Mouse (Mus musculus) forebrain, embryonic 16.5 days (tissue): ENCODE results near the gene Fgf15. TPM values are rescaled to one million over a fixed set of nuclear protein-coding genes. Genes with fewer than 3 reads are reported as not detected.
"Not testable (repeated sequence)": the region's sequence is repeated elsewhere in the genome, so short reads cannot be mapped to it uniquely, and the experiment has no call there.

Source experiments
- ATAC-seq: fragments of 200-750 bp; cut with Nextera tagmentation; 2 replicates; pipeline ENCODE4 v1.8.0; 2017; ENCODE audit warnings: mild to moderate bottlenecking, moderate library complexity
- H3K27ac ChIP-seq: fragments of 300-500 bp; sonication (generic); 2 replicates; pipeline ENCODE4 v1.5.1; 2014; ENCODE audit warnings: low read length, control low read depth
- H3K27me3 ChIP-seq: fragments of 300-500 bp; sonication (generic); replicated peaks from 2 replicates; pipeline ENCODE4 v1.6.1; 2014; ENCODE audit warnings: low read length; ENCODE audit not compliant: control insufficient read depth, insufficient read depth
- H3K36me3 ChIP-seq: fragments of 300-500 bp; sonication (generic); 2 replicates; pipeline ENCODE4 v1.6.1; 2014; ENCODE audit not compliant: control insufficient read depth, insufficient read depth
- H3K4me1 ChIP-seq: fragments of 300-500 bp; sonication (generic); replicated peaks from 2 replicates; pipeline ENCODE4 v1.6.1; 2014; ENCODE audit warnings: low read length; ENCODE audit not compliant: control insufficient read depth, insufficient read depth
- H3K4me2 ChIP-seq: fragments of 300-500 bp; sonication (generic); 2 replicates; pipeline ENCODE4 v1.6.1; 2014; ENCODE audit warnings: mild to moderate bottlenecking, low read length, control low read depth
- H3K4me3 ChIP-seq: fragments of 300-500 bp; sonication (generic); replicated peaks from 2 replicates; pipeline ENCODE4 v1.5.1; 2014; ENCODE audit warnings: mild to moderate bottlenecking, low read length, control low read depth
- H3K9ac ChIP-seq: fragments of 300-500 bp; sonication (generic); replicated peaks from 2 replicates; pipeline ENCODE4 v1.6.1; 2014; ENCODE audit warnings: low read depth, low read length, control low read depth
- H3K9me3 ChIP-seq: fragments of 300-500 bp; sonication (generic); 2 replicates; pipeline ENCODE4 v1.6.1; 2016; ENCODE audit warnings: low read length; ENCODE audit not compliant: control insufficient read depth
- WGBS: fragments of 180-500 bp; shearing (Covaris S2); extraction: QIAGEN DNeasy Blood & Tissue Kit; methylation state at CpG from one replicate; pipeline ENCODE4 v1.1.7; 2014; 5-methylcytosine and 5-hydroxymethylcytosine counted together
- polyA plus RNA-seq: library from polyadenylated mRNA; unstranded; fragments of >200 nt; fragmentation: Nextera tagmentation; extraction: Ambion mirVana; gene quantifications from 2 replicates; pipeline ENCODE4 v1.2.1, GENCODE M21; 2015

Fgf15 gene
- polyA plus RNA-seq, 1 experiment from 2014 or later: 19.7 TPM

DNA sequence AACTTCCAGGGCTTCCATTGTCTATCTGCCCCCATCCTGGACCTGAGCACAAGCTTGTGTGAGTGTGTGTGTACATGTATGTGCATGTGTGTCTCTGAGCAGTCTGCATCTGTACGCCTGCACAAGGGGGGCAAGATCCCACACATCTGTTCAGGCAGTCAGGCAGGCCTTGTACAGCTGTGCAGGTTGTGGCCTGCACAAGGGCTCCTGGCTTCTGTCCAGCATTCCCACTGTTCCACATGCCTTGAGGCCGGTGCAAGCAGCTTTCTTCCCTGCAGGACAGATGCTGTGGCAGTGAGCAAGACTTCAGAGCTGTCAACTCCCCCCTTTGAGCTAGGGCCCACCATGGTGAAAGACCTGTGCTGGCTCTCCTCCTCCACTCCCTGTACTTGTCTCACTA is 13.2 kb upstream of the Fgf15 start:
- no peak for ATAC-seq
- no peaks in the 10 kb centered on the region for H3K36me3 ChIP-seq
- H3K27me3 ChIP-seq: no peaks in the 10 kb centered on the region
- H3K9ac ChIP-seq: no peak overlapping the region
- no peaks in the 10 kb centered on the region for H3K4me1 ChIP-seq
- no peak overlapping the region for H3K4me2 ChIP-seq
- H3K9me3 ChIP-seq: no peaks in the 10 kb centered on the region
- 30% methylated on average over 2 of the region's 2 CpGs for WGBS
- H3K27ac ChIP-seq: no peak overlapping the region
- H3K4me3 ChIP-seq: no peak overlapping the region

DNA sequence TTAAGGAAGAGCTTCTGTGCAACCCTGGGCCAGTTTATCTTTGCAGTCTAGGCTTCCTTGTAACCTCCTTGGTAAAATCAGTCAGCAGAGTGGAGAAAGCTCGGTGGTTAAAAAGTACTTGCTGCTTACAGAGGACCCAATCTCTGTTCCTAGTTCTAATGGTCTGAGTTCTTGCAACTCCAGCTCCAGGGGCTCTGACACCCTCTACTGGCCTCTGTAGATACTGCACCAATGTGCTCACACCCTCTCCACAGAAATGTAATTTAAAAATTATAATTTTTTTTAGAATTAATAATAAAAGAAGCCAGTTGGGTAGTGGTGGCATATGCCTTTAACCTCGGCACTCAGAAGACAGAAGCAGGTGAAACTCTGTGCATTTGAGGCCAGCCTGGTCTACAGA is 8.7 kb upstream of the Fgf15 start:
- no peak overlapping the region for H3K9ac ChIP-seq
- 85% methylated on average over 2 of the region's 2 CpGs for WGBS
- ATAC-seq: no peak

DNA sequence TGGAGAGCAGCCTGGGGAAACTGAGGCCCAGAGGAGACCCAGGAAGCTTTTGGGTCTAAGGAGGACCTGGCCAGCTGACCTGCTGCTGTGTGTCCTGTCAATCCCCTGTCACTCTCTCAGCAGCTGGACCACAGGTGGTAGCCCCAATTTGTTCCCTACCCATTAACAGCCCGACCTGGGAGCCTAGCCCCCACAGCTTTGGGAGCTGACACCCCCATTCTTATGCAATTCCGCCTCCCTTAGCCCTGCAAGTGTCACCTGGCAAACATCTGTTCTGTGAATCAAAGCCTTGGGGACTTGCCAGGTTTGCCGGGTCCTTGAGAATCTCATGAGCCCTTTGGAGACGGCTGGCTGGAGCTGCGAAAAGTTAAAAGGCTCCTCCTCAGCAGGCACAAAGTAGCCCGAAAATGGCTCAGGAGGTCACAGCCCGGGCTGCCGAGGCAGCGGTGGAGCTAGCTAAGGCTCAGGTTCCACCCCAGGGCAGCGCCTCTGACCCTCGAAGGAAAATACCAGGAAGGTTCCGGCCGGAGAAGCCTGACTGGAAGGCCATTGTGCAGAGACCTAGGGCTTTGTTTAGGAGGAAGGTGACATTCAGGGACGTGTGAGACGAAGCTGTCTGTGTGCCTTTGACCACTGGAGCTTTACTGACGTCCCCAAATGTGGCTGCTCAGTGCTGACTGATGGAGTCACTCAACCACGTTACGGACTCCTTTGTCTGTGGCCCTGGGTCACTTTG is 7.6 kb upstream of the Fgf15 start:
- no peaks in the 10 kb centered on the region for H3K36me3 ChIP-seq
- 0 out of 2 replicates have a peak, but pooled peaks cover 3% of the 10 kb centered on the region for H3K27me3 ChIP-seq
- no peak overlapping the region for H3K27ac ChIP-seq
- no peak overlapping the region for H3K4me2 ChIP-seq
- no peak for ATAC-seq
- 6% methylated on average over 18 of the region's 18 CpGs for WGBS
- no peak overlapping the region for H3K4me3 ChIP-seq
- no peaks in the 10 kb centered on the region for H3K9me3 ChIP-seq
- H3K4me1 ChIP-seq: no peaks in the 10 kb centered on the region
- no peak overlapping the region for H3K9ac ChIP-seq

More for the DNA sequence above, 8.7 kb upstream of the Fgf15 start:
- Histone ChIP-seq H3K9me3 (no peaks in the 10 kb centered on the region), H3K27ac (no peak overlapping the region), H3K27me3 (0 out of 2 replicates have a peak, but pooled peaks cover 3% of the 10 kb centered on the region), H3K4me2 (no peak overlapping the region), H3K4me1 (no peaks in the 10 kb centered on the region), H3K36me3 (no peaks in the 10 kb centered on the region), H3K4me3 (no peak overlapping the region)

DNA sequence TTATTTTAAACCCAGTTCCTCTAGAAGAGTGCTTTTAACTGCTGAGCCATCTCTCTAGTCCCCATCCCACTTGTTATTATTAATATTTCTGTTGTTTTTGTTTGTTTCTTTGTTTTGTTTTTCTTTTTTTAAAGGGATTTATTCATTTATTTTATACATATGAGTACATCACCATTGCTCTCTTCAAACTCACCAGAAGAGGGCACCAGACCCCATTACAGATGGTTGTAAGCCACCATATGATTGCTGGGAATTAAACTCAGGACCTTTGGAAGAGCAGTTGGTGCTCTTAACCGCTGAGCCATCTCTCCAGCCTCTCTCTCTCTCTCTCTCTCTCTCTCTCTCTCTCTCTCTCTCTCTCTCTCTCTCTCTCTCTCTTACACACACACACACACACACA is 5.7 kb upstream of the Fgf15 start:
- not testable (repeated sequence) for H3K4me2 ChIP-seq, H3K9me3 ChIP-seq, ATAC-seq, H3K27ac ChIP-seq, H3K36me3 ChIP-seq, H3K27me3 ChIP-seq, H3K4me3 ChIP-seq, H3K9ac ChIP-seq
- WGBS: 87% methylated on average over 1 of the region's 1 CpGs
- H3K4me1 ChIP-seq: peaks cover 12% of the 10 kb centered on the region

DNA sequence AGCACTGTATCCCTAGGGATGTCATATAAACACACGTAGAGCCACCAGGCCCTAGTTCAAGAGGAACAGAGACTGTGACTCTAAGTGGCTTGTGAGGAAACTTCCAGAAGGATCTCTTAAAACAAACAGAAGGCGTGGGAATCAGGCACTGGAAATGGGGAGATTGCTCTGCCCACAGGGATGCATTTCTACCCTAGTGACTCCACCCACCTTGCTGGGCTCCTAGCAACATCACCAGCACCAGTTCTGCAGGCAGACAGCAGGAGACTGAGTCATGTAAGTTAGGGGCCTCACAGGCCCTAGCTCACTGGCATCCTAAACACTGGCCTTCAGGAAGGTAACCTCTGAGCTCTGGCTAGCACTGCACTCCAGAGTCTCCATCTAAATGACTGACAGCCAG is 4.5 kb upstream of the Fgf15 start:
- peaks cover 23% of the 10 kb centered on the region for H3K4me1 ChIP-seq
- no peaks in the 10 kb centered on the region for H3K36me3 ChIP-seq
- ATAC-seq: no peak
- 74% methylated on average over 2 of the region's 2 CpGs for WGBS
- no peaks in the 10 kb centered on the region for H3K9me3 ChIP-seq
- H3K4me2 ChIP-seq: no peak overlapping the region
- no peak overlapping the region for H3K9ac ChIP-seq
- peaks cover 9% of the 10 kb centered on the region for H3K27me3 ChIP-seq
- H3K27ac ChIP-seq: no peak overlapping the region
- H3K4me3 ChIP-seq: no peak overlapping the region

DNA sequence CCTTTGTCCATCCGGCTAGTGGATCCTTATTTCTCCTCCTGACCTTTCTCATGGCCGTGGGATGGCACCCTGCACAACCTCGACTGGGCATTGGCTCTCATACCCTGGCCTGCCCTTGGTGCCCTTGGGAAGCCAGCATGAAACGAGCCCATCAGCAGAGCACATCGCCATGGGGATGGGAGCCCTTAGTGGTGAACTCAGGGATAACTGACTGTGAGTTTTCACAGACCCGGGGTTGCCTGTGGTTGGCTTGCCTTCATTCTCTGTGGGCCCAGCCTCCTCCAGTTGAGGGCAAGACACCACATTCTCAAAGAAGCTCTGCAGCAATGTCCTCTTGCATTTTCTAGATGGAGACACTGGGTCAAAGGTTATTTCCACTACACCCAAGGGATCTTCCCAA is 4.0 kb upstream of the Fgf15 start:
- ATAC-seq: no peak
- H3K4me3 ChIP-seq: no peak overlapping the region
- H3K9me3 ChIP-seq: no peaks in the 10 kb centered on the region
- peaks cover 25% of the 10 kb centered on the region for H3K4me1 ChIP-seq
- peaks cover 10% of the 10 kb centered on the region for H3K27me3 ChIP-seq
- H3K27ac ChIP-seq: no peak overlapping the region
- WGBS: 54% methylated on average over 6 of the region's 6 CpGs
- no peaks in the 10 kb centered on the region for H3K36me3 ChIP-seq
- H3K4me2 ChIP-seq: no peak overlapping the region
- H3K9ac ChIP-seq: no peak overlapping the region

DNA sequence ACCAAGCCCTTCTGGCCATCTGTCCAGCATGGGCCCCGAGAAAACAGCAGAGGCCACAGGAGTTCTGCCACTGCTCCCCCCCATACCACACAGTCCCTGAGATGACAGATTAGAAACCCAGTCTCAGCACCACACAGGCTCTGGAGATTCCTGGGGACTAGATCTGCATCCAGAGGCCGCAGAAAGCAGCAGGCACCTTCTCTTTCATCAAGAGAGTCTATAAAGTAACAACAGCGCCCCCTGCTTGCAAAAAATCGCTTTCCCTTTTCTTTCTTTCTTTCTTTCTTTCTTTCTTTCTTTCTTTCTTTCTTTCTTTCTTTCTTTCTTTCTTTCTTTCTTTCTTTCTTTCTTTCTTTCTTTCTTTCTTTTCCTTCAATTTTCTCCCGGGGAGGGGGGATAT is 2.1 kb upstream of the Fgf15 start:
- Histone ChIP-seq H3K27ac (no peak overlapping the region), H3K4me2 (no peak overlapping the region), H3K36me3 (no peaks in the 10 kb centered on the region), H3K4me1 (peaks cover 26% of the 10 kb centered on the region), H3K9me3 (no peaks in the 10 kb centered on the region), H3K27me3 (peaks cover 21% of the 10 kb centered on the region), H3K4me3 (no peak overlapping the region), H3K9ac (no peak overlapping the region)
- WGBS: 3% methylated on average over 5 of the region's 5 CpGs
- no peak for ATAC-seq

DNA sequence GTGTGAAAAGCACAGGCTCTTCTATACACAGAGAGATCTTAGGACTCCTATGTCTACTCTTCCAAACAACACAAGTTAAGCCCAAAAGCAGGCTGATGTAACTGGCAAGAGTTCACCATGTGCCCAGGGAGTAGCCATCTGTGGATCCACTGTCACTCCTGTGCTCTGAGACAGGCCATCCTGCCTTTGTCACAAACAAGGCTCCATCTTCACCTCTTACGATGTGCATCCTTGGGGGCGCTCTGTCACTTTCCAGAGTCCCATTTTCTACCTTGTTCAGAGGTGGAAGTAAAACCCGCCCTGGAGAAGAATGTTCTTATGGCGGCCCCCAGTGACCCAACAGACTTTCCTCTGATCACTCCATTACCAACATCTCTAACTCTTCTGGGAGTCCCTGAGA is 1.6 kb upstream of the Fgf15 start:
- Histone ChIP-seq H3K9ac (no peak overlapping the region), H3K9me3 (no peaks in the 10 kb centered on the region), H3K4me3 (peak overlapping the region; percentile 53), H3K27ac (no peak overlapping the region; the same call in 1 of the 2 replicates), H3K36me3 (no peaks in the 10 kb centered on the region), H3K4me2 (peak overlapping the region; percentile 96), H3K27me3 (peaks cover 25% of the 10 kb centered on the region), H3K4me1 (peaks cover 26% of the 10 kb centered on the region)
- 1% methylated on average over 4 of the region's 4 CpGs for WGBS
- ATAC-seq: no peak

DNA sequence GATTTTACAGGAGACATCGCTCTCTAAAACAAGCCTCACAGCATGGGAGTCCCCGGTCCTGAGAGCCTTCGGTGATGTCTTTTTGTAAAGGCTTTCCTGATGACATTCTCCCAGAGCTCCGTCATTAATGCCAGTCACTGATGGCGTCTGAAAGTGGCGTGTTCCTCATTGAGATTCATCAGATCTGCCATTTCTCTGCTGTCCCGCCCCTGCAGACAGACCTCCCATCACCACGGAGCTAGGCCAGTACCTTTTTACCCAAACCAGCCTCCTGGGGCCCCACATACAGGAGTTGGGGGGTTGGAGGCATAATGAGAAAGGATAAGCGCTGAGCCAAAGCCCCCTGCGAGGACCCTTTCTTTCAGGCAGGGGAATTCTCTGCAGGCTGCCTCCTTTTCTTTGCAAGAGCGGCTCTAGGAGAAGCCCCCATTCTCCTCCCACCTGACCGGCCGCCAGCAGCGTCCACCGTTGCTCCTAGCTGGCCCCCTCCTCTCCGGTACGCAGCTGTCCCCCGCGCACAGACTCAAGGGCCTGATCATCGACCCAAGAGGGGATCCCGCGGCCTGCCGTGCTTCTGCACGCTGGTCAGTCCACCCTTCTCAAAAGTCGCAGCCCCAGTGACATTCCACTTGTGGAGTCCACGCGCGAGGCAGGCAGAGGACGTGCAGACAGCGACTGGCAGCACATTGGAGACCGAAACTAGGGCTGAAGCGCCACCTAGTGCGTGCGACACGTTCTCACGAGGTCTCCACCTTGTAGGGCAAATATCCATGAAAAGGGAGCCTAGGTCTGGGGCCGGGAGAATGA is 823 bp upstream of the Fgf15 start:
- peak overlapping the region; percentile 46 for H3K9ac ChIP-seq
- peaks cover 26% of the 10 kb centered on the region for H3K4me1 ChIP-seq
- H3K27me3 ChIP-seq: peaks cover 25% of the 10 kb centered on the region
- peak overlapping the region; percentile 53 for H3K4me3 ChIP-seq
- no peaks in the 10 kb centered on the region for H3K9me3 ChIP-seq
- H3K36me3 ChIP-seq: no peaks in the 10 kb centered on the region
- whole genome bisulfite sequencing: under 1% methylated on average over 37 of the region's 37 CpGs
- H3K4me2 ChIP-seq: peak overlapping the region; percentile 96
- ATAC-seq: peak; percentile 76
- no peak overlapping the region; the same call in 1 of the 2 replicates for H3K27ac ChIP-seq
